Mouse (Mus musculus) lung, postnatal 4 days (tissue): ENCODE measurements around the gene Olfr1204.

ENCODE experiments used
- DNase-seq, 2 experiments: peaks; one replicate each; pipeline ENCODE4 v3.0.0; 2021

Olfr1204 gene

GRCm38 (mm10) chr2:88848992-88849391 is at the start of gene Olfr1204:
TSS of gene Olfr1204 (plus strand) at chr2:88849292.
- DNase-seq, result no peak

GRCm38 (mm10) chr2:88814196-88814595 is 34.9 kb upstream of the Olfr1204 start, which contains the start of gene Olfr1202:
TSS of gene Olfr1202 (plus strand) at chr2:88814496.
- no peak for DNase-seq

DNA sequence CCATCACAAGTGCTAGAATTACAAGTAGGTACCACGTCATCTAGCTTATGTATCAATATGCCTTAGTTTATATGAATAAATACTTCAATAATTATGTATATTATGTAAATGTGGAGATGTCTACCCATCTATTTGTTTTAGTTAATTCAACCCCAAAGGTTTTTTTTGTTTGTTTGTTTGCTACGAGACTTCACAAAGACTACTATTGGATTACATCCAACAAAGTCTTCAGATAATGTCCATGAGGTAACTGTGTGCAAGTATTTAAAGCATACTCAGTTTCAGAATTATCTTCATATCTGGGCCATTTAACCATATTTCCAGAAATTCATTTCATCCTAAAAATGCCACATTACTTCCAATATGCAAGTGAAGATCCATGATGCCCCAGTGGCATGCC is 19.7 kb upstream of the Olfr1204 start, which contains the start of gene Olfr1205:
TSS of gene Olfr1205 (plus strand) at position 301 of the 400 bp plus-strand sequence.
- no peak for DNase-seq

GRCm38 (mm10) chr2:88838477-88838876 is 10.6 kb upstream of the Olfr1204 start:
- no peak for DNase-seq

DNA sequence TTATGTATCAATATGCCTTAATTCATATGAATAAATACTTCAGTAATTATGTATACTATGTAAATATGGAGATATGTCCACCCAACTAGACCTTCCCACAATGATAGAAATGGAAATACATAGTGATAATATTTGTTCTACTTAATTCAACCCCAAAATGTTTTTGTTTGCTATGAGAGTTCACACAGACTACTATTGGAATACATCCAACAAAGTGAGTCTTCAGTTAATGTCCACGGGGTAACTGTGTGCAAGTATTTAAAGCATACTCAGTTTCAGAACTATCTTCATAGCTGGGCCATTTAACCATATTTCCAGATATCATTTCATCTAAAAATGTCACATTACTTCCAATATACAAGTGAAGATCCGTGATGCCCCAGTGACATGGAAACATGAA is 13.8 kb downstream of the Olfr1204 start, which contains the start of gene Olfr1206:
TSS of gene Olfr1206 (plus strand) at position 301 of the 400 bp plus-strand sequence.
- DNase-seq, result no peak

DNA sequence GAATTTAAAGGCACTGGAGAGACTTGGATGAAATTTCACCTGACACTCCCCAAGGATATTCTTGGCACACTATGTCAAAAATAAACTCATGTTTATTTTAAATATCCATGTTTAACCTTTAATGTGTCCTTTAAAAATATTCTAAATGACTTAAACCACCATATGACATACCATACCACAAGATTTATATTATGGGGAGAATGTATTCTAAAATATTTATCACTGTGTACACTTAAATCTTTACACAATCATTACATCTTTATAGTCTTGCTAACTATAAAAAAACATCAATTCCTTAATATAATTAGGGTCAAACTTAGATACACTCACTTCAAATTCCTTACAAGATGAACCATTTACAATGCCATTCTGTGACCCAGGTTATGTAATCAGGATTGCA is 53.1 kb downstream of the Olfr1204 start, which contains the start of gene Olfr1208:
TSS of gene Olfr1208 (minus strand) at position 101 of the 400 bp plus-strand sequence.
- no peak for DNase-seq
